Mouse (Mus musculus): ENCODE data around the gene Csmd2. TPM values are rescaled to one million over a fixed set of nuclear protein-coding genes. Genes with fewer than 3 reads are reported as not detected.

Gene Csmd2
- polyA plus RNA-seq, 1 experiment from 2014 or later = 2.4 TPM

DNA sequence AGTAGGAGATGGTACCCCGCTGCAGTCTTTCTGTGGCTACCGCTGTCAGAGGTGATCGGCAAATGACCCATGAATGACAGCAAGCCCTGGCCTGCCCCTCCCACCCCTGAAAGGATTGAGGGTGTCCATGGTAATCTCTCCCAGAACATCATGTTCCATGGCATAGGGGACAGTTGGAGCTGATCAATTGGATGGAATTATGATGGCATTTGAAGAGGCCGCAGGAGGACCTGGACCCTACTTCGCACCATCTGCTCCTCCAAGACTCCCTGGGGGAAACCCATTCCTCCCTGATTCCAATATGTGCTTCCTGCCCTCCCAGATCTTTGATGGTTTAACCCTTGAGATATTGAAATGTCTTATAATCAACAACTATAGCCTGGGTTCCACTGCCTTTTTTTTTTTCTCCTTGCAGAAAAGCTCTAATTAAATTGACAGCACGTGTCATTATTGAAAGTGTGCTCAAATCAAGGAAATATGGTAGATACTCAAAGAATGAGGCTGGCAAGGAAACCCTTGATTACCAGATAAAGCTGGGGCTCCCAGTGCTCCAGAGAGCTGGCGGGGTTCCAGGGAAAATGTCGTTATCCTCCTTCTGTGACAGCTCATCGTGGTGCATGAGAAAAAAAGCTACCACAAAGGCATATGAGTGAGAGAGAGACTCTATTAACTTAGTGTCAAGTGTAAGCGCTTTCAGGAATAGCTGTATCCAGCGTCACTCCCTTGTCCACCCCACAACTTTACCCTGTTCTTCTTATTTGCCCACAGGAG lies 145.4 kb downstream of the Csmd2 start:
- H3K9me3 ChIP-seq = peaks cover 8% of the 10 kb centered on the region
- H3K4me3 ChIP-seq = no peak overlapping the region
- no peak for DNase-seq (ENCODE audit: low spot score)
- 72% methylated on average over 11 of the region's 11 CpGs for WGBS
- H3K4me1 ChIP-seq (replicated peaks) = peaks cover 24% of the 10 kb centered on the region
- H3K27me3 ChIP-seq (ENCODE audit: insufficient read depth, poor library complexity, severe bottlenecking) = no peaks in the 10 kb centered on the region
- H3K27ac ChIP-seq = peak overlapping the region; percentile 64
- H3K36me3 ChIP-seq = no peaks in the 10 kb centered on the region

- no peak overlapping the region for H3K27ac ChIP-seq
- peaks cover 22% of the 10 kb centered on the region for H3K4me1 ChIP-seq (replicated peaks)
- H3K4me3 ChIP-seq = no peak overlapping the region
- 85% methylated on average over 11 of the region's 11 CpGs for WGBS
- H3K9me3 ChIP-seq = peaks cover 8% of the 10 kb centered on the region
- H3K27me3 ChIP-seq (ENCODE audit: insufficient read depth, poor library complexity, severe bottlenecking) = no peaks in the 10 kb centered on the region
- no peak for DNase-seq (ENCODE audit: low spot score)
- H3K36me3 ChIP-seq = no peaks in the 10 kb centered on the region
Observed at GRCm38 (mm10) chr4:128134348-128134994, 146.8 kb downstream of the Csmd2 start.

DNA sequence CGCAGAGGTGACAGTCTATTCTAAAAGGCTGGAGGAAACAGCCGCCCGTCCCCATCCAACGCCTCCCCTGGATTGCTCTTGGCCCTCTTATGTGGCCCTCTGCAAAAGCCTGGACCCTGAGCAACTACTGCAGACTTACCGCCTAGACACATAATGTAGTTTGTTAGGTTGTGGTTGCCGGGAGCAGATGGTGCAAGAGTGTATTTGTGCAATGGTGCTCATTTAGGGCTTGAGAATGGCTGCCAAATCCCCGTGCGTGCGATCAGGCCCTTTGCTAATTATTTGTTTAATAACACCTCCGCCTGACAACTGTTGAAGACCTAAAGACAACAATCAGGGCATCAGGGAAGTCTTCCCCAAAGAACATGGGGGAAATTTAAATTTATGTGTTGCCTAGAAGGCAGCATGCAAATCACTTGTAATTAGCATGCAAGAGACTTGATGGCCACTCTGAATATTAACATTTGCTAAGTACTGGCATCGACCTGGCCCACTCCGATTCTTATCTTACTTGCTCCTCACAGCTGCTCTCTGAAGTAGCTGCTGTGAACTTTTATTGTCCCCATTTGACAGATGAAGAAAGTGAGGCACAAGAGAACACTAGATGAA lies 147.5 kb downstream of the Csmd2 start:
- Histone ChIP-seq H3K27ac (no peak overlapping the region), H3K4me1 (replicated peaks) (peaks cover 16% of the 10 kb centered on the region), H3K36me3 (no peaks in the 10 kb centered on the region), H3K27me3 (ENCODE audit: insufficient read depth, poor library complexity, severe bottlenecking) (no peaks in the 10 kb centered on the region), H3K9me3 (peaks cover 8% of the 10 kb centered on the region), H3K4me3 (no peak overlapping the region)
- WGBS = 89% methylated on average over 12 of the region's 12 CpGs
- DNase-seq (ENCODE audit: low spot score) = no peak

DNA sequence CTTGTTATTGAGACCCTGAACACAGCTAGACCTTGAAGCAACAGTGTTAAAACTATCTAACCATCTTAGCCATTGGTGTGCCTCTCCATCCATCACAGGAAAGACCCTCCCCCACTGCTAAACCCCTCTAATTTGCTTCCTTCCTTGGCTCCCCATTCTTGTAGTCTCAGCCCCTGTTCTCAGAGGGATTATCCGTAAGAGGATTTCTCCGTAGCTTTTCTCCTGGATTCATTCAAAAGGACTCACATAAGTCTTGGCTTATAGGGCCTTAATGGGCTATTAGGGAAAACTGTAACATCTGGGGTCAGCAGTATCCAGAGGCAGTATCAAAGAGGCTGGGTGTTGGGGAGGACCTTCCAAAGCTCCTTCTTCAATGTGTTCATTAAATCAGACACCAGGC lies 152.3 kb downstream of the Csmd2 start:
- no peaks in the 10 kb centered on the region for H3K36me3 ChIP-seq
- H3K9me3 ChIP-seq = peaks cover 5% of the 10 kb centered on the region
- H3K4me3 ChIP-seq = no peak overlapping the region
- DNase-seq (ENCODE audit: low spot score) = no peak
- no peak overlapping the region for H3K27ac ChIP-seq
- H3K4me1 ChIP-seq (replicated peaks) = peaks cover 17% of the 10 kb centered on the region
- 78% methylated on average over 2 of the region's 2 CpGs for WGBS
- no peaks in the 10 kb centered on the region for H3K27me3 ChIP-seq (ENCODE audit: insufficient read depth, poor library complexity, severe bottlenecking)

- Histone ChIP-seq H3K9me3 (no peaks in the 10 kb centered on the region), H3K27ac (no peak overlapping the region), H3K27me3 (ENCODE audit: insufficient read depth, poor library complexity, severe bottlenecking) (no peaks in the 10 kb centered on the region), H3K36me3 (no peaks in the 10 kb centered on the region), H3K4me1 (replicated peaks) (peaks cover 17% of the 10 kb centered on the region), H3K4me3 (no peak overlapping the region)
- DNase-seq (ENCODE audit: low spot score) = no peak
- WGBS = 60% methylated on average over 10 of the region's 10 CpGs
Observed at GRCm38 (mm10) chr4:128141161-128142101, 153.8 kb downstream of the Csmd2 start.

GRCm38 (mm10) chr4:128142279-128142678 lies 154.6 kb downstream of the Csmd2 start:
- no peak for DNase-seq (ENCODE audit: low spot score)
- 82% methylated on average over 3 of the region's 3 CpGs for WGBS

DNA sequence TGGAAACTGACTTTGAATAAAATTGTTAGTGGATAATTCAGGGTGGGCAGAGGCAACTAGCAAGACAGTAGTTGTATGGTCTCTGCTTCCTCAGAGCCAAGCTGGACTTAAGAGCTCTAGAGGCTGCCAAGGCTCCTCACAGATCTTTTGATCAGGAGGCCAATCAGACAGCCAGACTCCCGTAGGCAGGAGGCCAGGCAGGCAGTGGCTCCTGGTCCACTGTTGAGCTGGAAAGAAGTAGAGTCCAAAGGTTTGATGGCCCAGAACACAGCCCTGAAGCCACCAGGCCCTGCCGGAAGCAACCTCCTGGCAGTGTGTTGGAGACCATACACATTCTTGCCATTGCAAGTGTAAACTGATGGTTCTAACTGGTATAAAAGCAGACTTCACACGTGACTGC lies 155.5 kb downstream of the Csmd2 start:
- 87% methylated on average over 3 of the region's 3 CpGs for WGBS
- H3K27me3 ChIP-seq (ENCODE audit: insufficient read depth, poor library complexity, severe bottlenecking) = no peaks in the 10 kb centered on the region
- no peak for DNase-seq (ENCODE audit: low spot score)
- no peak overlapping the region for H3K27ac ChIP-seq
- peaks cover 17% of the 10 kb centered on the region for H3K4me1 ChIP-seq (replicated peaks)
- H3K9me3 ChIP-seq = no peaks in the 10 kb centered on the region
- no peak overlapping the region for H3K4me3 ChIP-seq
- H3K36me3 ChIP-seq = no peaks in the 10 kb centered on the region

More at GRCm38 (mm10) chr4:128142279-128142678, 154.6 kb downstream of the Csmd2 start:
- Histone ChIP-seq H3K36me3 (no peaks in the 10 kb centered on the region), H3K27me3 (ENCODE audit: insufficient read depth, poor library complexity, severe bottlenecking) (no peaks in the 10 kb centered on the region), H3K27ac (no peak overlapping the region), H3K4me1 (replicated peaks) (peaks cover 17% of the 10 kb centered on the region), H3K9me3 (no peaks in the 10 kb centered on the region), H3K4me3 (no peak overlapping the region)

- H3K4me1 ChIP-seq (replicated peaks) = peaks cover 3% of the 10 kb centered on the region; the same call in 1 of the 2 replicates
- no peaks in the 10 kb centered on the region for H3K9me3 ChIP-seq
- no peaks in the 10 kb centered on the region for H3K27me3 ChIP-seq (ENCODE audit: insufficient read depth, poor library complexity, severe bottlenecking)
- no peak overlapping the region for H3K4me3 ChIP-seq
- WGBS = 92% methylated on average over 4 of the region's 4 CpGs
- no peak overlapping the region for H3K27ac ChIP-seq
- no peaks in the 10 kb centered on the region for H3K36me3 ChIP-seq
- DNase-seq (ENCODE audit: low spot score) = no peak
Observed at GRCm38 (mm10) chr4:128149524-128149923, 161.9 kb downstream of the Csmd2 start.

- Histone ChIP-seq H3K36me3 (no peaks in the 10 kb centered on the region), H3K27me3 (ENCODE audit: insufficient read depth, poor library complexity, severe bottlenecking) (no peaks in the 10 kb centered on the region), H3K9me3 (no peaks in the 10 kb centered on the region), H3K4me3 (no peak overlapping the region), H3K27ac (no peak overlapping the region), H3K4me1 (replicated peaks) (peaks cover 12% of the 10 kb centered on the region)
- DNase-seq (ENCODE audit: low spot score) = no peak
- WGBS = 78% methylated on average over 3 of the region's 3 CpGs
Observed at GRCm38 (mm10) chr4:128152066-128152465, 164.4 kb downstream of the Csmd2 start.

- peaks cover 12% of the 10 kb centered on the region for H3K4me1 ChIP-seq (replicated peaks)
- no peaks in the 10 kb centered on the region for H3K36me3 ChIP-seq
- no peaks in the 10 kb centered on the region for H3K27me3 ChIP-seq (ENCODE audit: insufficient read depth, poor library complexity, severe bottlenecking)
- H3K27ac ChIP-seq = no peak overlapping the region
- WGBS = 93% methylated on average over 4 of the region's 4 CpGs
- DNase-seq (ENCODE audit: low spot score) = no peak
- no peak overlapping the region for H3K4me3 ChIP-seq
- H3K9me3 ChIP-seq = no peaks in the 10 kb centered on the region
Observed at GRCm38 (mm10) chr4:128153144-128153543, 165.5 kb downstream of the Csmd2 start.

DNA sequence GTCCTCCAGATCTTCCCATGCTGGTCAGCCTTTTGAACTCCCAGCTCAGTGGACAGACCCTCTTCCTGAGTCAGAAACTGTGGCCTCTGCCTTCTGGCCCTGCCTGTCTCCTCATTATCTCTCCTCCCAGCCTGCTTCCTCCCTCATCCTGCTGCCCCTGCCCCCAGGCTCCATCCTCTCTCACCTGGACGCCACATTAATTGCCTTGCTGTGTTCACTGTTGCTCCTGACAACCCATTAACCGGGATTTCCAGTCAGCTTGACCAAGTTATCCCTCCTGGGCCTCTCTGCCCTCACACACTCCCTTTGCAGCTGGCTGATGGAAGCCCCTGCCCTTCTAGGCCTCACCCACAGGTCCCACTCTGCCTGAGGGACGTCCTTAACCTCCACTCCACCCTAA lies 167.6 kb downstream of the Csmd2 start:
- Histone ChIP-seq H3K4me3 (no peak overlapping the region), H3K4me1 (replicated peaks) (peaks cover 12% of the 10 kb centered on the region), H3K36me3 (no peaks in the 10 kb centered on the region), H3K27me3 (ENCODE audit: insufficient read depth, poor library complexity, severe bottlenecking) (no peaks in the 10 kb centered on the region), H3K9me3 (no peaks in the 10 kb centered on the region), H3K27ac (no peak overlapping the region; the same call in none of the 2 replicates)
- 48% methylated on average over 3 of the region's 3 CpGs for WGBS
- no peak for DNase-seq (ENCODE audit: low spot score)

- peaks cover 12% of the 10 kb centered on the region; the same call in 1 of the 2 replicates for H3K4me1 ChIP-seq (replicated peaks)
- H3K27ac ChIP-seq = no peak overlapping the region
- H3K4me3 ChIP-seq = no peak overlapping the region
- no peaks in the 10 kb centered on the region for H3K36me3 ChIP-seq
- WGBS = 81% methylated on average over 2 of the region's 2 CpGs
- no peak for DNase-seq (ENCODE audit: low spot score)
- H3K9me3 ChIP-seq = no peaks in the 10 kb centered on the region
- no peaks in the 10 kb centered on the region for H3K27me3 ChIP-seq (ENCODE audit: insufficient read depth, poor library complexity, severe bottlenecking)
Observed at GRCm38 (mm10) chr4:128160656-128161055, 173.0 kb downstream of the Csmd2 start.

Measured in hindbrain, embryonic 10.5 days (tissue).